Mouse (Mus musculus) gastrocnemius, postnatal 10 days (tissue): ENCODE measurements at regions not wholly inside any gene's neighbourhood (a gene's known extent, or its start where the extent isn't known, plus 50 kb on each side); places are given as distances from the start of the nearest gene placed in this dataset.

Experiments
- DNase-seq: peaks from one replicate; pipeline ENCODE4 v3.0.0; 2021; ENCODE audit warnings: mixed read lengths

- no peak for DNase-seq
Observed at GRCm38 (mm10) chr2:170294657-170295056, 133.0 kb downstream of the Bcas1 start.

GRCm38 (mm10) chr2:170291841-170292655 lies 135.6 kb downstream of the Bcas1 start:
- DNase-seq, result no peak

GRCm38 (mm10) chr2:170289378-170289960 lies 138.2 kb downstream of the Bcas1 start:
- DNase-seq, result no peak

GRCm38 (mm10) chr2:170288787-170289186 lies 138.9 kb downstream of the Bcas1 start:
- no peak for DNase-seq

GRCm38 (mm10) chr2:170288196-170288595 lies 139.4 kb downstream of the Bcas1 start:
- DNase-seq, result no peak

- DNase-seq, result peak; percentile 53
Observed at GRCm38 (mm10) chr2:170287301-170287885, 139.5 kb upstream of the Zfp217 start.

- no peak for DNase-seq
Observed at GRCm38 (mm10) chr2:170286773-170287172, 138.9 kb upstream of the Zfp217 start.

GRCm38 (mm10) chr2:170282463-170282862 lies 134.6 kb upstream of the Zfp217 start:
- DNase-seq, result no peak

GRCm38 (mm10) chr2:170281311-170282008 lies 133.6 kb upstream of the Zfp217 start:
- DNase-seq, result no peak

- no peak for DNase-seq
Observed at GRCm38 (mm10) chr2:170280733-170281132, 132.8 kb upstream of the Zfp217 start.

- DNase-seq, result no peak
Observed at GRCm38 (mm10) chr2:170277896-170278295, 130.0 kb upstream of the Zfp217 start.

- DNase-seq, result no peak
Observed at GRCm38 (mm10) chr2:170277182-170277767, 129.4 kb upstream of the Zfp217 start.

- no peak for DNase-seq
Observed at GRCm38 (mm10) chr2:170275687-170276086, 127.8 kb upstream of the Zfp217 start.

- no peak for DNase-seq
Observed at GRCm38 (mm10) chr2:170269926-170270577, 122.1 kb upstream of the Zfp217 start.

GRCm38 (mm10) chr2:170268080-170268479 lies 120.2 kb upstream of the Zfp217 start:
- no peak for DNase-seq

- DNase-seq, result no peak
Observed at GRCm38 (mm10) chr2:170267152-170267551, 119.2 kb upstream of the Zfp217 start.

GRCm38 (mm10) chr2:170266407-170267101 lies 118.7 kb upstream of the Zfp217 start:
- DNase-seq, result no peak

GRCm38 (mm10) chr2:170263594-170263993 lies 115.7 kb upstream of the Zfp217 start:
- DNase-seq, result no peak

- DNase-seq, result no peak
Observed at GRCm38 (mm10) chr2:170261191-170261590, 113.3 kb upstream of the Zfp217 start.

- no peak for DNase-seq
Observed at GRCm38 (mm10) chr2:170259662-170260457, 112.0 kb upstream of the Zfp217 start.
